Mouse (Mus musculus): ENCODE data around the gene Ahdc1. TPM values are rescaled to one million over a fixed set of nuclear protein-coding genes. Genes with fewer than 3 reads are reported as not detected.
"Not testable (repeated sequence)": the region's sequence is repeated elsewhere in the genome, so short reads cannot be mapped to it uniquely, and the experiment has no call there.

The Ahdc1 gene
- total RNA-seq, 2 experiments from 2014 or later, result 27.4 to 31.7 TPM

- no peak for DNase-seq
- intact Hi-C loops (cut with DNase I), result no loop called here
These were observed 76.8 kb downstream of the Ahdc1 start for GRCm38 (mm10) chr4:133087835-133088234.

- intact Hi-C loops (cut with DNase I), result no loop called here
- DNase-seq, result no peak
These were observed 78.3 kb downstream of the Ahdc1 start for GRCm38 (mm10) chr4:133089319-133089718.

- no peak for DNase-seq
- intact Hi-C loops (cut with DNase I), result no loop called here
These were observed 78.7 kb downstream of the Ahdc1 start for GRCm38 (mm10) chr4:133089802-133090201.

- intact Hi-C loops (cut with DNase I), result no loop called here
- DNase-seq, result no peak
These were observed 79.2 kb downstream of the Ahdc1 start for GRCm38 (mm10) chr4:133090276-133090719.

- intact Hi-C loops (cut with DNase I), result no loop called here
- no peak for DNase-seq
These were observed 79.8 kb downstream of the Ahdc1 start for GRCm38 (mm10) chr4:133090720-133091458.

- no peak for DNase-seq
- intact Hi-C loops (cut with DNase I), result no loop called here
These were observed 80.4 kb downstream of the Ahdc1 start for GRCm38 (mm10) chr4:133091459-133091785.

- intact Hi-C loops (cut with DNase I), result no loop called here
- DNase-seq, result peak in 1 of 2 experiments; percentile 53
These were observed 81.4 kb downstream of the Ahdc1 start for GRCm38 (mm10) chr4:133092453-133092901.

- intact Hi-C loops (cut with DNase I), result no loop called here
- no peak for DNase-seq
These were observed 82.0 kb downstream of the Ahdc1 start for GRCm38 (mm10) chr4:133093056-133093455.

GRCm38 (mm10) chr4:133093481-133094033 is 82.5 kb downstream of the Ahdc1 start:
- intact Hi-C loops (cut with DNase I), result no loop called here
- peak in 1 of 2 experiments; percentile 36 for DNase-seq

GRCm38 (mm10) chr4:133094255-133094654 is 83.2 kb downstream of the Ahdc1 start:
- no peak for DNase-seq
- intact Hi-C loops (cut with DNase I), result no loop called here

- DNase-seq, result peak; percentile 69
- intact Hi-C loops (cut with DNase I), result no loop called here
These were observed 84.1 kb downstream of the Ahdc1 start for GRCm38 (mm10) chr4:133094936-133095733.

- DNase-seq; intact Hi-C loops (cut with DNase I): not testable (repeated sequence)
These were observed 84.6 kb downstream of the Ahdc1 start for GRCm38 (mm10) chr4:133095734-133096065.

- intact Hi-C loops (cut with DNase I); DNase-seq: not testable (repeated sequence)
These were observed 85.6 kb downstream of the Ahdc1 start for GRCm38 (mm10) chr4:133096671-133097070.

GRCm38 (mm10) chr4:133101751-133102150 is 90.7 kb downstream of the Ahdc1 start:
- intact Hi-C loops (cut with DNase I), result no loop called here

GRCm38 (mm10) chr4:133103525-133104193 is 92.6 kb downstream of the Ahdc1 start:
- no peak for DNase-seq
- intact Hi-C loops (cut with DNase I), result no loop called here

More at GRCm38 (mm10) chr4:133101751-133102150, 90.7 kb downstream of the Ahdc1 start:
- DNase-seq, result no peak

GRCm38 (mm10) chr4:133104194-133104569 is 93.1 kb downstream of the Ahdc1 start:
- intact Hi-C loops (cut with DNase I), result no loop called here
- no peak for DNase-seq

GRCm38 (mm10) chr4:133106691-133107090 is 95.6 kb downstream of the Ahdc1 start:
- DNase-seq, result no peak
- intact Hi-C loops (cut with DNase I), result no loop called here

- intact Hi-C loops (cut with DNase I), result no loop called here
- DNase-seq, result peak; percentile 63 to 76
These were observed 96.8 kb downstream of the Ahdc1 start for GRCm38 (mm10) chr4:133107788-133108281.

GRCm38 (mm10) chr4:133108481-133109334 is 97.6 kb downstream of the Ahdc1 start:
- intact Hi-C loops (cut with DNase I), result no loop called here
- peak; percentile 67 to 73 for DNase-seq

- intact Hi-C loops (cut with DNase I), result no loop called here
- no peak for DNase-seq
These were observed 98.3 kb downstream of the Ahdc1 start for GRCm38 (mm10) chr4:133109335-133109801.

Data from gastrocnemius, postnatal 36 days (tissue).